Mouse (Mus musculus) urinary bladder, postnatal 25 days (tissue): ENCODE measurements around the gene Gm45623.

ENCODE experiments used
- DNase-seq: peaks from one replicate; pipeline ENCODE4 v3.0.0; 2022; ENCODE audit warnings: low spot score

The Gm45623 gene

GRCm38 (mm10) chr13:56753192-56753951 is at the start of gene Gm45623:
Gene Gm45623, minus strand, starts transcription at chr13:56753827.
- no peak for DNase-seq

- no peak for DNase-seq
These were observed 43.8 kb upstream of the Gm45623 start for GRCm38 (mm10) chr13:56797459-56797858.

GRCm38 (mm10) chr13:56795501-56795900 is 41.9 kb upstream of the Gm45623 start:
- DNase-seq = no peak

GRCm38 (mm10) chr13:56794441-56794840 is 40.8 kb upstream of the Gm45623 start:
- no peak for DNase-seq

GRCm38 (mm10) chr13:56792844-56793243 is 39.2 kb upstream of the Gm45623 start:
- DNase-seq = no peak

GRCm38 (mm10) chr13:56790683-56791082 is 37.1 kb upstream of the Gm45623 start:
- DNase-seq = no peak

GRCm38 (mm10) chr13:56782621-56783020 is 29.0 kb upstream of the Gm45623 start:
- no peak for DNase-seq

GRCm38 (mm10) chr13:56781697-56782096 is 28.1 kb upstream of the Gm45623 start:
- DNase-seq = no peak

GRCm38 (mm10) chr13:56780746-56781469 is 27.3 kb upstream of the Gm45623 start:
- no peak for DNase-seq

GRCm38 (mm10) chr13:56774304-56774703 is 20.7 kb upstream of the Gm45623 start:
- no peak for DNase-seq

- DNase-seq = no peak
These were observed 19.7 kb upstream of the Gm45623 start for GRCm38 (mm10) chr13:56773262-56773870.

GRCm38 (mm10) chr13:56772592-56772991 is 19.0 kb upstream of the Gm45623 start:
- DNase-seq = no peak

- no peak for DNase-seq
These were observed 17.2 kb upstream of the Gm45623 start for GRCm38 (mm10) chr13:56770786-56771185.

GRCm38 (mm10) chr13:56770136-56770578 is 16.5 kb upstream of the Gm45623 start:
- DNase-seq = no peak

- DNase-seq = no peak
These were observed 15.8 kb upstream of the Gm45623 start for GRCm38 (mm10) chr13:56769431-56769830.

GRCm38 (mm10) chr13:56766211-56766610 is 12.6 kb upstream of the Gm45623 start:
- DNase-seq = no peak

- no peak for DNase-seq
These were observed 11.8 kb upstream of the Gm45623 start for GRCm38 (mm10) chr13:56765284-56766032.

- DNase-seq = no peak
These were observed 9.0 kb upstream of the Gm45623 start for GRCm38 (mm10) chr13:56762446-56763229.

- DNase-seq = peak; percentile 70
These were observed 4.9 kb upstream of the Gm45623 start for GRCm38 (mm10) chr13:56758492-56758891.

GRCm38 (mm10) chr13:56757201-56757600 is 3.6 kb upstream of the Gm45623 start:
- DNase-seq = no peak

GRCm38 (mm10) chr13:56755871-56756270 is 2.2 kb upstream of the Gm45623 start:
- no peak for DNase-seq
